Mouse (Mus musculus) T-helper 1 cell (primary cell): ENCODE results near the gene Tmem203.

Experiments
- in situ Hi-C: fragments of 300-600 bp; cut with MboI, MseI; formaldehyde crosslinking; loops from one replicate; pipeline ENCODE4 v1.15.1; 2025; ENCODE audit warnings: high pct_unique_total_duplicates

The Tmem203 gene

GRCm38 (mm10) chr2:25290816-25291130 is 35.5 kb downstream of the Tmem203 start:
- in situ Hi-C loops = no loop called here

GRCm38 (mm10) chr2:25291184-25292053 is 36.2 kb downstream of the Tmem203 start:
- in situ Hi-C loops = no loop called here

DNA sequence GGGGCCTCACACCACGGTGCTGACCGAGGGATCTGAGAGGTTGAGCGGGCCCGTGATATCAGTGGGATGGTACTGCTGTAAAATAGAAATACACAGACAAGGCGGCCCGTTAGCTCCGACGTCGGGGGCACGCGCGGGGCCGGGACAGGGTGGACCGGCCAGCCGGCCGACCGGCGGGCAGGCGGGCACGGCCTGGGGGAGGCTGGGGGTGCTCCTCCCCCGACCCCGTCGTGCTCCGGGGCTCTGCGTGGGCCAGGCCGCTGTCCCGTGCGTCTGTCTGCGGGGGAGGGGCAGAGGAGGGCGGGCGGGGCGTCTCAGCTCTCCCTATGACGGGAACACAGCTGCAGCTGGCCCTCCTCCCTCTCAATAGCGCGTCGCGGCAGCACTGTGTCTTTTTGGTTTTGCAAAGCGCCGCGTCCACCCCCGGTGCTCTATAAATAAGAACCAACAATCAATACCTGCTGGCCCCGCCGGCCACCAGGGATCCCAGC is 36.9 kb downstream of the Tmem203 start:
- in situ Hi-C loops = no loop called here

DNA sequence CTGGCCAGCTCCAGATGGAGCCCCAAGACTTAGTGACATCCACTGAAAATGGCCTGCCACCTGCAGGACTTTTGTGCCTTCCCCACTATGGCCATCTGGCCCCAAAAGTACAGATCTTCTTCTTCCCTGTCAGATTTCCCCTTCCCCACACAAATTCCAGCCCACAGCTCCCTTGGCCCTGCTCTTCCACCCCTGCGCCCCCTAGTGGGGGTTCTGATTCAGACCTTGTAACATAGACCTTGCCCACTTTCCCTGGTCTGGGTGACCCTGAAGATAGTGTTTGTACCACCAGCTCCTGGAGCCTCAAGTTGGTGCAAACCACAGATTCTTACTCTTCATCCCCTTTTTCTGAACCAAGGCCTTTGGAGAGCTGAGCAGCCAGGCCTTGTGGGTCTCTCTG is 37.6 kb downstream of the Tmem203 start:
- in situ Hi-C loops = no loop called here

- in situ Hi-C loops = no loop called here
These were observed 38.5 kb downstream of the Tmem203 start for GRCm38 (mm10) chr2:25293706-25294105.

DNA sequence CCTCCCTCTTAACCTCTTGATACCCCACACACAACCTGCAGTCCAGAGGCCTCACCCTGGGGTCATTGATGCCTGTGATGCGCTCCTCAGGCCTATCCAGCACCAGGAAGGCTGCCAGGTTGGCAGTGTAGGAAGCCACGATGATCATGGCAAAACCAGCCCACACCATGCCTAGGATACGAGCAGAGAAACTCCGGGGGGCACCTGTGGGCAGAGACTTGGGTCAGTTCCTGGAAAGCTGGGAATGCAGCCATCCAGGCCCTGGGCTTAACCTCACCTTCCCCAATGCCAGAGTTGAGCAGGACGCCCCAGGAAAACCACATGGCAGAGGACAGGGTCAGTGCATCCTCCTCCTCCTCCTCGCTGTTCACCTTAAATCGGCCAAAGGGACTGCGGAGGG is 41.9 kb downstream of the Tmem203 start:
- in situ Hi-C loops = no loop called here

GRCm38 (mm10) chr2:25298046-25298445 is 42.8 kb downstream of the Tmem203 start:
- in situ Hi-C loops = no loop called here

- in situ Hi-C loops = no loop called here
These were observed 48.2 kb downstream of the Tmem203 start for GRCm38 (mm10) chr2:25303452-25303851.

DNA sequence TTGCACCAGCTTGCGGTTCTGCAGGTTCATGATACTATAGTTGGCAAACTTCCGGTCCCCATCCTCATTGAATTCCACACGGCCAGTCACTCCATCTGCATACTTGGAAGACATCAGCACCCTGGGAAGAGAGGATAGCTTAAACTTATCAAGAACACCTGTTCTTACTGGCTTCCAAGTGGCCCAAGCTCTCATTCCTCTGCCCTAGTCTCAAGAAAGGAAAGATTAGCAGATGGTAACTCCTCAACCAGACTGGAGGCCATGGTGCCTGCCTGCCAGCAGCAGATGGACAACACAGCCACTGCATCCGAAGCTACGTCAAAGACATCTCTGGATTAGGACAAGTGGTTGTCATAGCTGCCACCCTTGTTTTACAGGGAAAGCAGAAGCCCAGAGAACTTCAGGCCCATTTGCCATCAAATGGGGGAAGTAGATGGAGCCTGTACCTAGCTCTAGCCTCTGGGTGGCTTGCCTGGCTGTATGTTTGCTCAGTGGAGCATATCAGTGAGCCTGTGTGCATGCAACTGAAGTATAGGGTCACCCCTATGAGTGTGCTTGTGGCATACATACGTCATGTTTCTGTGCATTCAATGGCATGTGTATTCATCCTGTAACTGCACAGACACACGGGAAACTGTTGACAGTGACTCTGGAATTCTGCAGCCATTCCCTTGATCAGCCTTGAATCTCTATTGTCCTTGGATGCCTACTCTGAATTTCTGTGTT is 48.9 kb downstream of the Tmem203 start:
- in situ Hi-C loops = no loop called here

- in situ Hi-C loops = no loop called here
These were observed 49.7 kb downstream of the Tmem203 start for GRCm38 (mm10) chr2:25304657-25305541.
